Mouse (Mus musculus): ENCODE data around the gene BC024978. TPM values are rescaled to one million over a fixed set of nuclear protein-coding genes. Genes with fewer than 3 reads are reported as not detected.

The BC024978 gene
- total RNA-seq, 4 experiments from 2014 or later = 20.9 to 27.3 (median 25.7) TPM

GRCm38 (mm10) chr7:27257852-27258204 is 62.2 kb downstream of the BC024978 start:
- no peak for DNase-seq (ENCODE audit: low spot score in 2 of 2)

- DNase-seq (ENCODE audit: low spot score in 2 of 2) = peak; percentile 88 to 89
Observed at GRCm38 (mm10) chr7:27258205-27258899, 62.8 kb downstream of the BC024978 start, which contains the start of gene Numbl. TSS of gene Numbl (plus strand) at chr7:27258433.

- DNase-seq (ENCODE audit: low spot score in 2 of 2) = no peak
Observed at GRCm38 (mm10) chr7:27259271-27259721, 63.7 kb downstream of the BC024978 start.

GRCm38 (mm10) chr7:27259771-27260170 is 64.2 kb downstream of the BC024978 start:
- DNase-seq (ENCODE audit: low spot score in 2 of 2) = no peak

Small RNA genes lying within 50 kb of the gene (microRNA-seq; reads per million reads assigned to microRNA genes)
- 0 reads per million in 2 experiments for gene Mir1191
- 0.32 to 0.51 reads per million in 2 experiments for gene Mir3101

Other genes starting within 250 kb of the BC024978 start
- gene Cyp2a12, start 166.7 kb upstream of the BC024978 start, total RNA-seq (2022) = not detected
- under 1 TPM in 3 of 4 experiments, not detected in 1; 0.23 to 0.69 (median 0.56) TPM for gene Cyp2f2, start 75.9 kb upstream of the BC024978 start, total RNA-seq (2022)
- gene Cyp2t4, start 42.1 kb upstream of the BC024978 start, total RNA-seq (2022) = not detected
- 100 to 1,000 TPM in 3 of 4 experiments, 10 to 100 TPM in 1; 97.6 to 103 (median 102) TPM for gene Egln2, start 29.0 kb upstream of the BC024978 start, total RNA-seq (2022)
- 100 to 1,000 TPM in 2 of 4 experiments, 10 to 100 TPM in 2; 91.9 to 112 (median 102) TPM for gene Rab4b, start 16.9 kb upstream of the BC024978 start, total RNA-seq (2022)
- gene Gm21983, start 14.7 kb upstream of the BC024978 start, total RNA-seq (2022) = not detected
- gene Mia, start 14.6 kb upstream of the BC024978 start, total RNA-seq (2022) = 1 to 10 TPM in 3 of 4 experiments, under 1 TPM in 1; 0.86 to 3.9 (median 2.5) TPM
- 100 to 1,000 TPM in 1 of 4 experiments, 10 to 100 TPM in 3; 82.0 to 108 (median 85.0) TPM for gene Snrpa, start 490 bp downstream of the BC024978 start, total RNA-seq (2022)
- gene Itpkc, start 32.9 kb downstream of the BC024978 start, total RNA-seq (2022) = 10 to 100 TPM; 10.6 to 13.5 (median 12.4) TPM
- gene Coq8b, start 37.2 kb downstream of the BC024978 start, total RNA-seq (2022) = 10 to 100 TPM; 38.9 to 48.4 (median 42.6) TPM
- gene Numbl, start 62.7 kb downstream of the BC024978 start, total RNA-seq (2022) = 100 to 1,000 TPM; 110 to 133 (median 125) TPM
- 10 to 100 TPM; 48.5 to 59.4 (median 57.9) TPM for gene Ltbp4, start 141.9 kb downstream of the BC024978 start, total RNA-seq (2022)
- gene Shkbp1, start 160.2 kb downstream of the BC024978 start, total RNA-seq (2022) = 10 to 100 TPM; 29.6 to 49.1 (median 34.1) TPM
- gene Gm20479, start 161.6 kb downstream of the BC024978 start, total RNA-seq (2022) = not detected

Data from layer of hippocampus, adult 8-10 months (tissue).